Mouse (Mus musculus): ENCODE results near the gene Olfr77. TPM values are rescaled to one million over a fixed set of nuclear protein-coding genes. Genes with fewer than 3 reads are reported as not detected.

Gene Olfr77
- polyA plus RNA-seq (2015; fragmentation: Nextera tagmentation; extraction: Ambion mirVana), result 0.20 and 0.24 TPM in 2 replicates

DNA sequence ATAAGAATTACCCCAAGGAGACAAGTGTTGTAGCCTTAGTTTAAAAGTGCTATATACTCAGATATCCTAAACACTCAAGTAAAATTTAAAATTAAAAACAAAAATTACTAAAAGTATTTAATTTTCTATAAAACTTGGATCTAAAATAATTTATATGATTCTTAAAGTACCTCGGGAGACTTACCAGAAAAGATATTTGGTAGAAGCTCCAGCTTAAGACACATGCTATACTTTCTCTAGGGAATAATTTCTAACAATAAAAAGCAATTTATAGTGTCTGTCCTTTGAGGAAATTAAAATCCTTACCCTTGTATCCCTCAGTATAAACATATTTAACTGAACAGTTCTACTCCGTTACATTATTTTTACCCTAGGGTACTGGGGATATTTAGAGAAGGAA, at the start of gene Olfr77:
Gene Olfr77, plus strand, starts transcription at position 301 of the 400 bp plus-strand sequence.
- no peak within 1 kb of the TSS for H3K4me3 ChIP-seq
- H3K9me3 ChIP-seq, result no peaks in the 10 kb centered on the region
- H3K4me2 ChIP-seq, result no peak within 1 kb of the TSS
- WGBS, result 85% methylated on average over 2 of the region's 2 CpGs
- H3K4me1 ChIP-seq, result no peaks in the 10 kb centered on the region
- H3K27ac ChIP-seq, result no peak within 1 kb of the TSS
- H3K27me3 ChIP-seq, result no peaks in the 10 kb centered on the region
- H3K36me3 ChIP-seq, result no peaks in the 10 kb centered on the region
- no peak for ATAC-seq (ENCODE audit: borderline replicate concordance, extremely low read depth, low FRiP score, low TSS enrichment)
- H3K9ac ChIP-seq, result no peak within 1 kb of the TSS

DNA sequence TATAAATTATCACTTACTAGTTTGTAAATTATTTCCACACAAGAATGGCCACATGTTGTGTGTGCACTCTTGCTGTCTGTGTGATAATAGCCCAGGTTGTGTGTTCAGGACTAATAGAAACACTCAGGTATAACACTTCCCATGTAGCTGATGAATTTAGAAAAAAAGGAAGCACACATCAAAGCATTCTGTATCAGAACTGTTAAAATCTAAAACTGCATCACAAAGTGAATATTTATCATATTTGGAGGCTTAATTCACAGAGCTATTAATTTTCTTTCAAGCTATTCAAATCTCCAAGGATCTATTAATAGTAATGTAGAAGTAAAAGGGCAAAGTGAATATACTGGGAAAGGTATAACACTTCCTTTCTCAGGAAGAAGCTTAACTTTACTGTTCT, 28.8 kb upstream of the Olfr77 start, which contains the start of gene Olfr862:
Gene Olfr862, minus strand, starts transcription at position 101 of the 400 bp plus-strand sequence.
- Histone ChIP-seq H3K4me1 (no peaks in the 10 kb centered on the region), H3K27me3 (no peaks in the 10 kb centered on the region), H3K36me3 (no peaks in the 10 kb centered on the region), H3K9ac (no peak within 1 kb of the TSS), H3K27ac (no peak within 1 kb of the TSS), H3K9me3 (no peaks in the 10 kb centered on the region), H3K4me3 (no peak within 1 kb of the TSS), H3K4me2 (no peak within 1 kb of the TSS)
- no peak for ATAC-seq (ENCODE audit: borderline replicate concordance, extremely low read depth, low FRiP score, low TSS enrichment)

DNA sequence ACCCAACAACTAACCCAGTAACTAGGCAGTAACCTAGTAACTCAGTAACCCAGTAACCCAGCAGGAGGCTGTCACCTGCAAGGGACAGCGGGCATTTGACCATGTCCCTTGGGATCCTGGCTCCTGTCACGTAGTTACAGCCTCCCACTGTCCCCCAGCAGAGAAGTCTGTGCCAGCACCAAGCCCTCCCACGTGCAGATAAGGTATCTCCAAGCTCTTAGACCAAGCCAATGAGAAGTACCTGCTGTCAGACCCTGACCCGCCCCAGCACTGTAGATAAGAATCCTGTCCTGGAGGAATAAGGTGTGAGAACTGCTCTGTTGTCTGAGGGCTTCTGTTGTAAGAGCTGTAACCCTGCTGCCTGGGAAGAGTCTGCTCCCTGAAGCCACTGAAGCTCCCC, 5.5 kb upstream of the Olfr77 start:
- Histone ChIP-seq H3K4me3 (no peak overlapping the region), H3K36me3 (no peaks in the 10 kb centered on the region), H3K4me1 (no peaks in the 10 kb centered on the region), H3K27ac (no peak overlapping the region), H3K27me3 (no peaks in the 10 kb centered on the region), H3K4me2 (no peak overlapping the region), H3K9me3 (no peaks in the 10 kb centered on the region), H3K9ac (no peak overlapping the region)
- ATAC-seq (ENCODE audit: borderline replicate concordance, extremely low read depth, low FRiP score, low TSS enrichment), result no peak
- 39% methylated on average over 4 of the region's 4 CpGs for WGBS

Other genes with a start within 250 kb of the Olfr77 start
- gene Olfr857, start 207.4 kb upstream of the Olfr77 start, polyA plus RNA-seq (2015; fragmentation: Nextera tagmentation; extraction: Ambion mirVana), result not detected in 2 replicates
- not detected in 2 replicates for gene Olfr58, start 136.6 kb upstream of the Olfr77 start, polyA plus RNA-seq (2015; fragmentation: Nextera tagmentation; extraction: Ambion mirVana)
- not detected in 2 replicates for gene Olfr859, start 112.0 kb upstream of the Olfr77 start, polyA plus RNA-seq (2015; fragmentation: Nextera tagmentation; extraction: Ambion mirVana)
- not detected in 2 replicates for gene Olfr860, start 67.1 kb upstream of the Olfr77 start, polyA plus RNA-seq (2015; fragmentation: Nextera tagmentation; extraction: Ambion mirVana)
- not detected in 2 replicates for gene Olfr862, start 28.9 kb upstream of the Olfr77 start, polyA plus RNA-seq (2015; fragmentation: Nextera tagmentation; extraction: Ambion mirVana)
- not detected in 2 replicates for gene Olfr866, start 111.2 kb downstream of the Olfr77 start, polyA plus RNA-seq (2015; fragmentation: Nextera tagmentation; extraction: Ambion mirVana)
- gene Olfr867, start 140.7 kb downstream of the Olfr77 start, polyA plus RNA-seq (2015; fragmentation: Nextera tagmentation; extraction: Ambion mirVana), result not detected in 2 replicates
- not detected in 2 replicates for gene Olfr868, start 181.8 kb downstream of the Olfr77 start, polyA plus RNA-seq (2015; fragmentation: Nextera tagmentation; extraction: Ambion mirVana)
- not detected in 2 replicates for gene Olfr869, start 212.1 kb downstream of the Olfr77 start, polyA plus RNA-seq (2015; fragmentation: Nextera tagmentation; extraction: Ambion mirVana)

Measured in lung, embryonic 15.5 days (tissue).